Mouse (Mus musculus) lung, adult 2 months (tissue): ENCODE data around the gene Zfp384. TPM values are rescaled to one million over a fixed set of nuclear protein-coding genes. Genes with fewer than 3 reads are reported as not detected.
"Not testable (repeated sequence)": the region's sequence is repeated elsewhere in the genome, so short reads cannot be mapped to it uniquely, and the experiment has no call there.

Experiments used
- DNase-seq: peaks from one replicate; pipeline ENCODE4 v3.0.0; 2022
- H3K4me1 ChIP-seq: fragments of 200-500 bp; 2 replicates; pipeline ENCODE4 v1.6.1; 2011; ENCODE audit warnings: low read length; ENCODE audit not compliant: control insufficient read depth, insufficient read depth
- H3K4me3 ChIP-seq: fragments of 200-500 bp; replicated peaks from 2 replicates; pipeline ENCODE3; 2011; ENCODE audit warnings: low read depth, mild to moderate bottlenecking, control low read depth, low read length; ENCODE audit errors: extremely low read depth
- CTCF ChIP-seq: fragments of 200-500 bp; IDR thresholded peaks from 2 replicates; pipeline ENCODE4 v1.5.1; 2011; ENCODE audit warnings: mild to moderate bottlenecking, low read length, control low read depth; ENCODE audit not compliant: insufficient read depth
- POLR2A ChIP-seq: fragments of 200-500 bp; IDR thresholded peaks from 2 replicates; pipeline ENCODE4 v1.6.1; 2011; ENCODE audit warnings: low read depth, mild to moderate bottlenecking, control low read depth, low read length, borderline replicate concordance; ENCODE audit errors: extremely low read depth
- WGBS: fragments of 180-500 bp; shearing (Covaris S2); methylation state at CpG from one replicate; pipeline ENCODE4 v1.1.7; 2018; 5-methylcytosine and 5-hydroxymethylcytosine counted together
- polyA plus RNA-seq: library from polyadenylated mRNA; depleted of rRNA; stranded (reverse); fragments of >200 nt; gene quantifications from 2 replicates; pipeline ENCODE4 v1.2.3, GENCODE M21; 2012

Zfp384 gene
- polyA plus RNA-seq, 1 experiment = 44.8 TPM

GRCm38 (mm10) chr6:125042081-125042480 is 33.1 kb downstream of the Zfp384 start:
- DNase-seq = no peak
- H3K4me3 ChIP-seq = no peak overlapping the region
- 84% methylated on average over 7 of the region's 7 CpGs for WGBS
- no peak for TF ChIP-seq POLR2A
- TF ChIP-seq CTCF = no peak
- H3K4me1 ChIP-seq = peaks cover 4% of the 10 kb centered on the region; the same call in 1 of the 2 replicates

GRCm38 (mm10) chr6:125046691-125047090 is 37.7 kb downstream of the Zfp384 start:
- Histone ChIP-seq H3K4me3 (no peak overlapping the region), H3K4me1 (no peaks in the 10 kb centered on the region)
- DNase-seq = peak; percentile 69
- peak; percentile 90 for TF ChIP-seq CTCF
- TF ChIP-seq POLR2A = no peak
- 25% methylated on average over 5 of the region's 5 CpGs for WGBS

DNA sequence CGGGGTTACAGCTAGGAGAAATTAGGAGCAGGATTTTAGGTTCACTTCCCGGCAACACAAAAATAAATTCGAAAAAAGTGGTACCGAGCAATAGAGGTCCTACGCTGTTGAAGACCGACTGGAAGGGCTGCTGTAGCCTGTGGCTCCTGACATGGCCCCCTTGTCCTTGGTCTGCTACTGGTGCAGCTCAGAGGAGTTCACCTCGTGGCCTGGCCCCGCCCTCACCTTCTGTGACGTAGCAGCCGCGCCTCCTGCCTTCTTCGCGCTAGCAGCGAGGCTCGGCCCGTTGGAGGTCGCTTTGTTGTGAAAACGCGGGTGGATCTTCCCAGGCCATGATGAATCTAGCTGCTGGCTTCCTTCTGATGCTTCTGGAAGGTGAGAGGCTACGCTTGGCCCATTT is 40.7 kb downstream of the Zfp384 start, which contains the start of gene Acrbp:
Acrbp (plus strand) TSS at position 12 of the 400 bp plus-strand sequence.
- no peak for DNase-seq
- no peak for TF ChIP-seq CTCF
- TF ChIP-seq POLR2A = no peak
- 47% methylated on average over 20 of the region's 20 CpGs for WGBS
- Histone ChIP-seq H3K4me1 (no peaks in the 10 kb centered on the region), H3K4me3 (no peak within 1 kb of the TSS)

DNA sequence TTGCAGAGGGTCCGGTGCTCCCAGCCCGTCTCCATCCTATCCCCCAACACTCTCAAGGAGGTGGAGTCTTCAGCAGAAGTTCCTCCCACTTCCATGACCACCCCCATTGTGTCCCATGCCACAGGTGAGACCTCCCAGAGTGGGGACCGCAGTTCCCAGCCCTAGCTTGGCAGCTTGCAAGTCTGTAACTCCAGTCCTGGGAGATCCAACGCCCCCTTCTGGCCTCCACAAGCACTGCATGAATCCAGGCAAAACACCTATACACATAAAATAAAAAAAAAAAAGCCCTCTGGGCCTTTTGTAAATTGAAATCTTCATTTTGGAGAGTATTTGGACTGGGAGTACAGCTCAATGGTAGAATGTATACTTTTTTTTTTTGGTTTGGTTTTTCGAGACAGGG is 42.3 kb downstream of the Zfp384 start:
- TF ChIP-seq CTCF (peak; percentile 46), POLR2A (no peak)
- no peak overlapping the region for H3K4me3 ChIP-seq
- no peak for DNase-seq
- H3K4me1 ChIP-seq = no peaks in the 10 kb centered on the region
- WGBS = 59% methylated on average over 5 of the region's 5 CpGs

DNA sequence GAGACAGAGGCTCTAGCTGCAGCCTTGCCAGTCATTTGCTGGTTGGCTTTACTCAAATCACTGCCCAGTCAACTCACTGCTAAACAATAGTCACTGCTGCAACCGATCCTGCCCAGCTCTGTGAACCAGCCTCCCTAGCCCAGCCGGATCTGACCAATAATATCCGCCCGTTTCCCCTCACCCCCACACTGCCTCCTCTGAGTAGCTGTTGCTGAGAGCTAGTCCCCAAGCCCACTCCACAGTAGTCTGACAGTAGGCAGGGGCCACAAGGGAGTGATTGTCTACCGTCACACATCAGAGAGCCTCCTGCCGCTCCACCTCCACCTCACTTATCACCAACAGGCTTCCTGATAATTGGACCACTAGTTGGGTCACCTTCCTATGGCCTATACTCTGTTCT is 52.5 kb downstream of the Zfp384 start:
- DNase-seq = no peak
- no peak overlapping the region for H3K4me3 ChIP-seq
- WGBS = 43% methylated on average over 6 of the region's 6 CpGs
- no peaks in the 10 kb centered on the region for H3K4me1 ChIP-seq
- TF ChIP-seq CTCF = no peak
- TF ChIP-seq POLR2A = no peak

DNA sequence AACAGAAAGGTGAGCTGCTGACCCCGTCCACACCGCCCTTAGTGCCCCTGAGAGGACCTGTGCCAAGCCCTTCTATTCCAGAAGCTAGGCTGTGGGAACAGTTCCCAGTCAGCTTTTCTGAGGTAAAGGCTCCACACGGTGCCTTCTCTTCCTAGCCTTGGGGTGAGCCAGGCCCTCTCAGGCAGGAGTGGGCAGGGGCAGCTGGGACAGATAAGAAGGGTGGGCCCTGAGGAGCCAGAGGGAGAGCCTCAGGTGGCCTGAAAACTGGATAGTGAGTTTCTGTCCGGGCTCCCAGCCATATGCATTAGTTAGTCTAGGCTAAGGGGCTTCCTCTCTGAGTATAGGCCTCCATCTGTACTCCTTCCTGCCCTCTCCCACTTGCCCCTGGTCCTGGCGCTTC is 53.6 kb downstream of the Zfp384 start:
- no peak overlapping the region for H3K4me3 ChIP-seq
- H3K4me1 ChIP-seq = no peaks in the 10 kb centered on the region
- no peak for TF ChIP-seq POLR2A
- TF ChIP-seq CTCF = no peak
- DNase-seq = no peak
- WGBS = 82% methylated on average over 5 of the region's 5 CpGs

- TF ChIP-seq POLR2A (no peak), CTCF (no peak)
- no peaks in the 10 kb centered on the region for H3K4me1 ChIP-seq
- 78% methylated on average over 6 of the region's 6 CpGs for WGBS
- no peak overlapping the region for H3K4me3 ChIP-seq
- DNase-seq = no peak
Measured at GRCm38 (mm10) chr6:125063906-125064305, 55.0 kb downstream of the Zfp384 start.

DNA sequence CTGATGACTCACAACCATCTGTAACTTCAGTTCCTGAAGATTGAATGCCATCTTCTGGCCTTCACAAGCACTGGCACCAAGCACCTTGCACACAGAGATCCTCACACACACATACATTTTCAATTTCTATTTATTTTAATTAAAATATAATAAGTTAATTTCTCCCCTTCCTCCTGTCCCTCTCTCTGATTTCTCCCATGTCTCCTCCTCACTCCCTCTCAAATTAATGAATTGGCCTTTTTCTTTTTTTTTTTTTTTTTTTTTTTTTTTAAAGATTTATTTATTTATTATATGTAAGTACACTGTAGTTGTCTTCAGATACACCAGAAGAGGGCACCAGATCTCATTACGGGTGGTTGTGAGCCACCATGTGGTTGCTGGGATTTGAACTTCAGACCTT is 56.3 kb downstream of the Zfp384 start:
- WGBS = 40% methylated on average over 1 of the region's 1 CpGs
- DNase-seq, H3K4me1 ChIP-seq, H3K4me3 ChIP-seq: not testable (repeated sequence)

GRCm38 (mm10) chr6:125067571-125067995 is 58.6 kb downstream of the Zfp384 start, which contains the start of gene Lpar5:
Lpar5 (plus strand) TSS chr6:125067920.
- 53% methylated on average over 8 of the region's 8 CpGs for WGBS
- no peak for TF ChIP-seq CTCF
- TF ChIP-seq POLR2A = no peak

GRCm38 (mm10) chr6:125071170-125071895 is 62.4 kb downstream of the Zfp384 start:
- no peak for DNase-seq
- Histone ChIP-seq H3K4me1 (no peaks in the 10 kb centered on the region), H3K4me3 (peak overlapping the region; percentile 44)
- TF ChIP-seq POLR2A (no peak), CTCF (no peak)
- WGBS = 74% methylated on average over 18 of the region's 18 CpGs

More at GRCm38 (mm10) chr6:125067571-125067995, 58.6 kb downstream of the Zfp384 start, which contains the start of gene Lpar5:
- H3K4me3 ChIP-seq = no peak within 1 kb of the TSS
- no peak for DNase-seq
- H3K4me1 ChIP-seq = no peaks in the 10 kb centered on the region

GRCm38 (mm10) chr6:125071896-125072279 is 62.9 kb downstream of the Zfp384 start:
- Histone ChIP-seq H3K4me1 (no peaks in the 10 kb centered on the region), H3K4me3 (no peak overlapping the region)
- WGBS = 14% methylated on average over 2 of the region's 2 CpGs
- TF ChIP-seq CTCF = no peak
- no peak for DNase-seq
